Mouse (Mus musculus): ENCODE results near the gene Slc10a7. TPM values are rescaled to one million over a fixed set of nuclear protein-coding genes. Genes with fewer than 3 reads are reported as not detected.

Slc10a7 gene
- polyA plus RNA-seq, 1 experiment from 2014 or later: 8.6 TPM

DNA sequence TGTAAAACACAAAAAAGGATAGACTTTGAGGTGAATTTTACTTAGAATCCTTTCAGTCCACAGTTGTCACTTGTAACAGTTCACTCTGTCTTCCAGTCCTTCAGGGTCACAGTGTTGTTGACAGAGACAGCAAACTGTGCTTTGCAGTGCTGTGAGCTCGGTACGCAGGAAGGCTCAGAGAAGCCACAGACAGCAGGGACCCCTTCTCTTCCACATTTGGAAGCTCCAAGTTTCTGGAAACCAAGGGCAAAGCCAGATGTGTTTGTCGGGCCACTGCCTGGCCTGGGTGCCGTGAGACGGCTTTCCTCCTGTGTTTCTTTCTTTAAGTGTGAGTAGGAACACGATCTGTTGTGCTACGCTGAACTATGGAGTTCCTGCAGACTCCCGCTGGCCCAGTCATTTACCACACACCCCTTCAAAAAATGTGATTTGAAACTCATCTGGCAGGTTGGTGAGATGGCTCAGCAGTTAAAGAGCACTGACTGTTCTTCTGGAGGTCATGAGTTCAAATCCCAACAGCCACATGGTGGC, 126.2 kb downstream of the Slc10a7 start:
- Histone ChIP-seq H3K27me3 (ENCODE audit: insufficient read depth, low read length) (no peaks in the 10 kb centered on the region), H3K27ac (no peak overlapping the region), H3K4me2 (ENCODE audit: low read length) (no peak overlapping the region), H3K4me3 (replicated peaks; ENCODE audit: low read depth, low read length) (no peak overlapping the region), H3K4me1 (replicated peaks; ENCODE audit: insufficient read depth, low read length) (0 out of 2 replicates have a peak, but pooled peaks cover 4% of the 10 kb centered on the region), H3K36me3 (ENCODE audit: insufficient read depth, low read length) (no peaks in the 10 kb centered on the region), H3K9me3 (replicated peaks; ENCODE audit: low read length) (no peaks in the 10 kb centered on the region), H3K9ac (ENCODE audit: low read depth, low read length) (no peak overlapping the region)
- no peak for TF ChIP-seq CTCF (IDR thresholded peaks at IDR 0.05; ENCODE audit: low read depth)
- DNase-seq (ENCODE audit: low spot score) (no peak), ATAC-seq (replicated peaks; ENCODE audit: low FRiP score, low read depth) (no peak)
- WGBS: 56% methylated on average over 8 of the region's 8 CpGs

DNA sequence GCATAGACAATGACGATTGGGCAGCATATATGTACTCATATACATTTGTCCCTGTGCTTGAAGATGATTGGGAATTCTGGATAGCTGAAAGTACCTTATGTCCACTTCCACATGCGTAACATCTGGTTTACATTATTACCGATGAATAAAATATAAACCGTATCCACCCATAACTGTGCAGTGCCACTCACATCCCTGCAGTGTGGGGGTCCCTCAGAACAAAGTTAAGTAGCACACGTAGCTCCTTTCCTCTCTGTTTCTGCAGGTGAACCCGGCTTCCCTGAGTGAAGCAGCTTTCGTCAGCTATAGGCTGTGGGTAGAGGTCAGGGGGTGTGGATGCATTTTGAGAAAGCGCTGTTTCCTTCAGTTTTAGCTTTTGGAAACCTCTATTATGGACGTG, 132.8 kb downstream of the Slc10a7 start:
- no peak overlapping the region for H3K4me3 ChIP-seq (replicated peaks; ENCODE audit: low read depth, low read length)
- no peaks in the 10 kb centered on the region for H3K36me3 ChIP-seq (ENCODE audit: insufficient read depth, low read length)
- H3K4me2 ChIP-seq (ENCODE audit: low read length): no peak overlapping the region
- no peak overlapping the region for H3K9ac ChIP-seq (ENCODE audit: low read depth, low read length)
- ATAC-seq (replicated peaks; ENCODE audit: low FRiP score, low read depth) (no peak), DNase-seq (ENCODE audit: low spot score) (no peak)
- no peak for TF ChIP-seq CTCF (IDR thresholded peaks at IDR 0.05; ENCODE audit: low read depth)
- H3K4me1 ChIP-seq (replicated peaks; ENCODE audit: insufficient read depth, low read length): no peaks in the 10 kb centered on the region
- WGBS: 79% methylated on average over 9 of the region's 9 CpGs
- H3K27me3 ChIP-seq (ENCODE audit: insufficient read depth, low read length): no peaks in the 10 kb centered on the region
- no peak overlapping the region for H3K27ac ChIP-seq
- H3K9me3 ChIP-seq (replicated peaks; ENCODE audit: low read length): no peaks in the 10 kb centered on the region

DNA sequence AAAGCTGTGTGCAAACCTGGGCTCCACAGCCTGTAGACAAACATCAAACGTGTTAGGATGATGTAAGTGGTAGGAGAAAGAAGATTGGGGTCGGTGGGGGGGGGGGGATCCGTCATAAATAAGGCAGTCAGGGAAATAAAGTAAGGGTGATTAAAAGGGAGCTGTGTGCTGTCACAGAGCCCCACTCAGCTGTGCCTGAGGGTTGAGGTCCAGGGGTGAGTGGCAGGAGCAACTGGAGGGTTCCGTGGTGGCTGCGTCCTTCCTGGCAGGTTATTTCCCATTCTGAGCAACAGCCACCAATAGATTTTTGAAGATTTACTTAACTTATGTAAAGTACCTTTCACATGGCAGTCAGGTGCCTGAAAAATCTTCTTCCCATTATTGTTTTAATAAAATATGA, 133.2 kb downstream of the Slc10a7 start:
- DNase-seq (ENCODE audit: low spot score) (no peak), ATAC-seq (replicated peaks; ENCODE audit: low FRiP score, low read depth) (no peak)
- Histone ChIP-seq H3K4me1 (replicated peaks; ENCODE audit: insufficient read depth, low read length) (no peaks in the 10 kb centered on the region), H3K9ac (ENCODE audit: low read depth, low read length) (no peak overlapping the region), H3K4me3 (replicated peaks; ENCODE audit: low read depth, low read length) (no peak overlapping the region), H3K4me2 (ENCODE audit: low read length) (no peak overlapping the region), H3K27me3 (ENCODE audit: insufficient read depth, low read length) (no peaks in the 10 kb centered on the region), H3K27ac (no peak overlapping the region), H3K9me3 (replicated peaks; ENCODE audit: low read length) (no peaks in the 10 kb centered on the region), H3K36me3 (ENCODE audit: insufficient read depth, low read length) (no peaks in the 10 kb centered on the region)
- TF ChIP-seq CTCF (IDR thresholded peaks at IDR 0.05; ENCODE audit: low read depth): no peak
- WGBS: 51% methylated on average over 5 of the region's 5 CpGs

DNA sequence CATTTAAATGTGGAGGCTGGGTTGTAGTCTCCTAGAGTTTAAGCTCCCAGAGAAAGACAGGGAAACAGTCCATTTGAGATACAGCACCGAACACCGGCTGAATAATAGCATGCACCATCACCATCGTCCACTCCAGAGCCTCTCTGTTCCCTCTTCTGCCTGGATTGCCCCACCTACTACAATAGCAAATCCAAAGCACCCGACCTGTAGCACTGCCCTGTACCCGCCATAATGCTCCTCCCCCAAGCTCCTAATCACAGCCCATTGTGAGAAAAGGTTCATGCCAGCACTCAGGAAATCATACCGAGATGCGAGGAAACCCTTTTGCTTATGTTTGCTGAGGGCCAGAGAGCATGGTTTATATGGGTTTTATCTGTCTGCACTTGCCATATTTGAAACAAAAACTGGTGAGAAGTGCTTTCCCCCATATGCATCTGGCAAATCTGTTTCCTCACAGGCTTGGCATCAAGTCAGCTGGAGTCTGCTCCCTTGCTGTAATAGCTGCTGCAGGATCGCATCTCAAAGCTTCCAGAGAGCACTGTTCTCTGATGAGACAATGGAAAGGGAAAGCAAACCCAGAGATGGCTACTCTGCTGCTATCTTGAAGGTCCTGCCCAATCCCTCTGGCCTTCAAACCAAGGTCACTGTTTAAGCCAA, 138.0 kb downstream of the Slc10a7 start:
- 60% methylated on average over 8 of the region's 8 CpGs for WGBS
- ATAC-seq (replicated peaks; ENCODE audit: low FRiP score, low read depth) (no peak), DNase-seq (ENCODE audit: low spot score) (no peak)
- TF ChIP-seq CTCF (IDR thresholded peaks at IDR 0.05; ENCODE audit: low read depth): no peak
- no peak overlapping the region for H3K27ac ChIP-seq
- H3K4me2 ChIP-seq (ENCODE audit: low read length): no peak overlapping the region
- no peaks in the 10 kb centered on the region for H3K27me3 ChIP-seq (ENCODE audit: insufficient read depth, low read length)
- no peak overlapping the region for H3K9ac ChIP-seq (ENCODE audit: low read depth, low read length)
- no peak overlapping the region for H3K4me3 ChIP-seq (replicated peaks; ENCODE audit: low read depth, low read length)
- no peaks in the 10 kb centered on the region for H3K36me3 ChIP-seq (ENCODE audit: insufficient read depth, low read length)
- H3K4me1 ChIP-seq (replicated peaks; ENCODE audit: insufficient read depth, low read length): no peaks in the 10 kb centered on the region
- H3K9me3 ChIP-seq (replicated peaks; ENCODE audit: low read length): no peaks in the 10 kb centered on the region

DNA sequence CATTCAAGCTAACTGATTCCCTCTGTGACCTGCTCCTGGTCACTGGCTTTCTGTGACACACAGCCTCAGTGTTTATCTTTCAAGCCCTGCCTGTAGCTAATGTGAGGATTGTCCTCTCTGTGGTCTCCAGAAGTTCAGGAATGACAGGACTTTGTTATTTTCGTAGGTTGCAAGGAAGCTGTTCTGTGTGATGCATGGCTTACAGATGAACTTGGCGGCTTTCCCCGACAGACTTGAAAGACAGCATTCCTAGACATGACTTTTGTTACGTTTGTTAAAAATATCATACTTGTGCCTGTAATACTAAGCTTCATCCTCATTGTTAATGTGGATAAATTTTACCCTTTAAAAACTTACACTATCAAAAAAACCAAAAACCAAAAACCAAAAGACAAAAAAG, 138.7 kb downstream of the Slc10a7 start:
- TF ChIP-seq CTCF (IDR thresholded peaks at IDR 0.05; ENCODE audit: low read depth): no peak
- H3K4me3 ChIP-seq (replicated peaks; ENCODE audit: low read depth, low read length): no peak overlapping the region
- no peaks in the 10 kb centered on the region for H3K36me3 ChIP-seq (ENCODE audit: insufficient read depth, low read length)
- DNase-seq (ENCODE audit: low spot score) (no peak), ATAC-seq (replicated peaks; ENCODE audit: low FRiP score, low read depth) (no peak)
- no peak overlapping the region for H3K4me2 ChIP-seq (ENCODE audit: low read length)
- H3K27me3 ChIP-seq (ENCODE audit: insufficient read depth, low read length): no peaks in the 10 kb centered on the region
- H3K4me1 ChIP-seq (replicated peaks; ENCODE audit: insufficient read depth, low read length): no peaks in the 10 kb centered on the region
- 48% methylated on average over 4 of the region's 4 CpGs for WGBS
- H3K27ac ChIP-seq: no peak overlapping the region
- no peaks in the 10 kb centered on the region for H3K9me3 ChIP-seq (replicated peaks; ENCODE audit: low read length)
- no peak overlapping the region for H3K9ac ChIP-seq (ENCODE audit: low read depth, low read length)

DNA sequence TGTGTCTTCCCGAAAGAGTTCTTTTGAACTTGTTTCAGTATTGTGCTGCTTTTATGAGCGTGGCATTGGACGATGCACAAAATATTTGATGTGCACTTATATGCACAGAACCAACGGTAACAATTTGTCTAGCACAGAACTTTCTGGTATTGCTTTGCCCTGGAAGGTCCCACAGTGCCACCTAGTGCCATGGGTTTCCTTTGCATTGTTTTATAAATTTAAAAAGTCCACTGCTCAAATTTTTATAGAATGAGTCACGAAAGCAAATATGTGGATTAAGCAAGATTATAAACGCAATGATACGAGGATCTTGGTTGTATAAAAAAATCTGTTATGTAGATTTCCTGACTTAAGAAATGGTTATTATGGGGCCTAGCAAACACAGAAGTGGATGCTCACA, 139.8 kb downstream of the Slc10a7 start:
- Histone ChIP-seq H3K27me3 (ENCODE audit: insufficient read depth, low read length) (no peaks in the 10 kb centered on the region), H3K9ac (ENCODE audit: low read depth, low read length) (no peak overlapping the region), H3K36me3 (ENCODE audit: insufficient read depth, low read length) (no peaks in the 10 kb centered on the region), H3K27ac (no peak overlapping the region), H3K9me3 (replicated peaks; ENCODE audit: low read length) (no peaks in the 10 kb centered on the region), H3K4me2 (ENCODE audit: low read length) (no peak overlapping the region), H3K4me1 (replicated peaks; ENCODE audit: insufficient read depth, low read length) (no peaks in the 10 kb centered on the region), H3K4me3 (replicated peaks; ENCODE audit: low read depth, low read length) (no peak overlapping the region)
- 24% methylated on average over 7 of the region's 7 CpGs for WGBS
- DNase-seq (ENCODE audit: low spot score) (peak; percentile 91), ATAC-seq (replicated peaks; ENCODE audit: low FRiP score, low read depth) (no peak)
- TF ChIP-seq CTCF (IDR thresholded peaks at IDR 0.05; ENCODE audit: low read depth): peak; percentile 95

DNA sequence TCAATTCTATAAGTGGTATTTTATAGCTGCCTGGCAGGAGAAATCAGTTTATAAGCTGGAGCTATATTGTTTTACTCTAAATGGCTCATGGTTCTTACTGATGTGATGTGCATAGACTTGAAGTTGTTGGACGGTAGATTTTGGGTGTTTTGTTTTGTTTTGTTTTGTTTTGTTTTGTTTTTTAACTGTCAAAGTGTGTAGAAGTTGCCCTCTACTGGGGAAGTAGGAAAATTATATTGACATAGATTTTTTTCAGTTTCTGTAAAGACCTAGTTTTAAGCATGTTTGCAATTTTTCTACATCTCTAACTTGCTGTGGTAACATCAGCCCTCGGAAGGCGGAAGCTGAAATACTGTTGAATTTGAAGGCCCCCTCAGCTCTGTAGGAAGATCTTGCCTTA, 142.5 kb downstream of the Slc10a7 start:
- no peak overlapping the region for H3K4me2 ChIP-seq (ENCODE audit: low read length)
- WGBS: 72% methylated on average over 3 of the region's 3 CpGs
- DNase-seq (ENCODE audit: low spot score): peak; percentile 64

More for the DNA sequence above, 142.5 kb downstream of the Slc10a7 start:
- Histone ChIP-seq H3K9me3 (replicated peaks; ENCODE audit: low read length) (no peaks in the 10 kb centered on the region), H3K27me3 (ENCODE audit: insufficient read depth, low read length) (no peaks in the 10 kb centered on the region), H3K27ac (no peak overlapping the region), H3K36me3 (ENCODE audit: insufficient read depth, low read length) (no peaks in the 10 kb centered on the region), H3K4me3 (replicated peaks; ENCODE audit: low read depth, low read length) (no peak overlapping the region), H3K4me1 (replicated peaks; ENCODE audit: insufficient read depth, low read length) (no peaks in the 10 kb centered on the region), H3K9ac (ENCODE audit: low read depth, low read length) (no peak overlapping the region)
- ATAC-seq (replicated peaks; ENCODE audit: low FRiP score, low read depth): no peak
- peak; percentile 38; the same call in 1 of the 2 replicates for TF ChIP-seq CTCF (IDR thresholded peaks at IDR 0.05; ENCODE audit: low read depth)
